Mouse (Mus musculus): ENCODE results near the gene Casz1.

GRCm38 (mm10) chr4:149000746-149001145 lies 196.5 kb downstream of the Casz1 start:
- TF ChIP-seq GATA1 (IDR thresholded peaks at IDR 0.05; ENCODE audit: low read length) (no peak), TAL1 (IDR thresholded peaks at IDR 0.05; ENCODE audit: low read length) (no peak)
